Mouse (Mus musculus): ENCODE measurements around the gene Actn2.

Actn2 gene

DNA sequence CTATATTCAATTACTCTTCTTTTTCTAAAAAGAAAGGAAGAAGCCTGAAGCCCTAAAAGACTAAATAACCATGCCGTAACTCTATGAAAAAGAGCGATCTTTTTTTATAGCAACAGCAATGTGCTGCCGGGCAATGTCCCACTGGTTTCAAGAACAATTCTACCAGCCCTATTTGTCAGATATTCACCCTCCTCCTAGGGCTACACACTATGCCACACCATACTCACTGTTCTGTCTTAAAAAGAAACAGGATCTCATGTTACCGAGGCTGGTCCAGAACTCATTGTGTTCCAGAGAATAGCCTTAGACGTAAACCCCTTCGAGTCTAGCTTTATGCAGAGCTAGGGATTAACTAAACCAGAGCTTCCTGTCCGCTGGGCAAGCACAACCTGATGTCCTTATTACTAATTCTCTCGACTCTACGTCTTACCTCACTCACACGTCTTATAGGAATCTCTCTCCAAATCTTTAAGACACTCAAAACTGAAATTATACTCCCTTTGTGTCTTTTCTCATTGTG is 83.6 kb downstream of the Actn2 start:
- DNase-seq (ENCODE audit: low spot score in 2 of 2): no peak

DNA sequence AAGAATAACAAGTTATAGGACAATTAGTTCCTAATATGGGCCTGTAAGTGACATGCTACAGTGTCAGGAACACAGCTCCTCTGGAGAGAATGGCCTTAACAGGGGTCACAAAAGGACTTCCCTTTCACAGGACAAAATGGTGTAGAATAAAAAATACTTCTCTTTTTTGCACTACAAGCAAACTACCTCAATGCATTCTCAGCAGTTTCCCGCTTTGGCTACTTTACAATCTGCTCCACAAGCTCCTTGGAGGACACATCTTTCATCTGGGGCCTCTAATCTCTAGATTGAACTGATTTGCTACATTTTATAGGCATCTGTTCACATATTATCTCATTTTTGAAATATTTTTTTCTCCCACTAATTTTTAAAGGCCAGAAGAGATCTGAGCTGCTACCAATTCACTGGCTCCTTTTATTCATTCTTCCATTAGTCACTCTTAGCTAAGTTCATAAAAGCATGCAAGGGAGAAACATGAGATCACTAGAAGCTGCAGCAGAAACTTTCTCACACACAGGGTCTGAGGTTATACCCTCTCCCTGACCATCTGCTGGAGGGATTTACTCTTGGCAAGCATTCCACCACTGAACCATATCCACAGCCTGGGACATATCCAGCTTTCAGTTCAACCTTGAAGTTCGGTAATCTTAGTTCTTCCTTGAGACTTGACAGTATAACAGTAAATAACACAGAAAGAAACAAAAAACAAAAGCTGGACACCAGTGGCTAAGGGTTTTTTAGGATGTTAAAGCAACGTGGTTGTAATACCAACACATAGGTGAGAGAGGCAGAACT is 84.5 kb downstream of the Actn2 start:
- no peak for DNase-seq (ENCODE audit: low spot score in 2 of 2)

- DNase-seq (ENCODE audit: low spot score in 2 of 2): no peak
These were observed 90.1 kb downstream of the Actn2 start for GRCm38 (mm10) chr13:12250496-12250895.

GRCm38 (mm10) chr13:12249195-12249898 is 91.2 kb downstream of the Actn2 start:
- DNase-seq (ENCODE audit: low spot score in 2 of 2): no peak

DNA sequence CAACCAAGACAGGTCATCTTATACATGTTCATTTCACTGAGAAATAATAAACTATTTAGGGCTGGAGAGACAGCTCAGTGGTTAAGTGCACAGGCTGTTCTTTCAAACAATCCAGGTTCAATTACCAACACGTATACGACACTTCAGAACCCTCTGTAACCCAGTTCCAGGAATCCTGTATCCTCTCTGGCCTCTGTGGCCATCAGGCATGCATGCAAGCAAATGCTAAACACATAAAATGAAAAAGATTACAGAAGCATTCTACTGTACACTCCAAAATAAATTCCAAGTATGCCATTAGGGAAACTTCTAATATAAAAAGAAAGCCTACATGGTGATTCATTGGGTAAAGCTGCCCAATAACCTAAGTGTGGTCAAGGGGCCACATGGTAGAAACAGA is 94.6 kb downstream of the Actn2 start:
- no peak for DNase-seq (ENCODE audit: low spot score in 2 of 2)

DNA sequence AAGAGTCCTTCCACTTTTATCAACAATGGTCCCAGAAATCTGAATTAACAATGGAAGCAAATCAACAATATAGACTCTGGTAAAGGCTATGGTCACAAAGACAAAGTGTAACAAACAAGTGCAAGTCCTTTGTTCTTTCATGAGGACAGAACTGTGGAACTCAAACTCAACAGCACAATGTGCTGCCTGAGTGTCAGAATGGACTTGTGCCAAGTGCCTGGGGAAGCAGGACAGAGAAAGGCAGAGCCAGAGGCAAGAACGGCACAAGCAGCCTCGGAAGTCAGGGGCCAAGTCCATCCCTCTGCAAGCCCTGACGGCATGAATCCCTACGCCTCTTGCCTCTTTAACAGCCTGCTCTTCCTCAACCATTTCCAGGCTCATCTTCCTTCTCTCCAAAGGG is 96.6 kb downstream of the Actn2 start:
- DNase-seq (ENCODE audit: low spot score in 2 of 2): no peak

- no peak for DNase-seq (ENCODE audit: low spot score in 2 of 2)
These were observed 108.4 kb downstream of the Actn2 start for GRCm38 (mm10) chr13:12232141-12232540.

DNA sequence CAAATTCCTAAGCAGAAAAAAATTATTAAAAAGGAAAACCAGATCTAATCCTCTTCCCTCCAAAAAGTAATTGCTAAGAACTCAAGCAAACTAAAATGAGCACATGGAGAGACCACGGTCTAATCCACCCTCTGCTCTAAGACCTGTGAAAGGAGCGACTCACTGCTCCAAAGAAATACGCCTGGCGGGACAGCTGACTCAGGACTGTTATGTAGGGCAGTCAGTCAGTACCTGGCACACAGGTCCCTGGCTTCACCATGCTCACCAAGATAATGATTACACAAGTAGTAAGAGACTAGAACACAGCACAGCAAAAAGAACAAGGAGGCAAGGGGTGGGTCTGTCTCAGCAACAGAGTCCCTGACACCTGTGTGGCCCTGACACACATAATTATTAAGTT is 112.3 kb downstream of the Actn2 start:
- DNase-seq (ENCODE audit: low spot score in 2 of 2): no peak

GRCm38 (mm10) chr13:12227606-12228005 is 113.0 kb downstream of the Actn2 start:
- DNase-seq (ENCODE audit: low spot score in 2 of 2): no peak

All from thymus, postnatal 10 days (tissue).